Mouse (Mus musculus): ENCODE data around the gene Lalba. TPM values are rescaled to one million over a fixed set of nuclear protein-coding genes. Genes with fewer than 3 reads are reported as not detected.

Lalba gene
- total RNA-seq, 2 experiments from 2014 or later, result not detected

GRCm38 (mm10) chr15:98510438-98511385, 28.2 kb upstream of the Lalba start:
- Histone ChIP-seq H3K4me3 (peak overlapping the region; percentile 48), H3K27ac (peak overlapping the region; percentile 49; the same call in 1 of the 2 replicates)
- TF ChIP-seq CTCF (conservative IDR thresholded peaks at IDR 0.05), result peak; percentile 73
- peak; percentile 53 to 80 for DNase-seq (ENCODE audit: low spot score in 2 of 2)

DNA sequence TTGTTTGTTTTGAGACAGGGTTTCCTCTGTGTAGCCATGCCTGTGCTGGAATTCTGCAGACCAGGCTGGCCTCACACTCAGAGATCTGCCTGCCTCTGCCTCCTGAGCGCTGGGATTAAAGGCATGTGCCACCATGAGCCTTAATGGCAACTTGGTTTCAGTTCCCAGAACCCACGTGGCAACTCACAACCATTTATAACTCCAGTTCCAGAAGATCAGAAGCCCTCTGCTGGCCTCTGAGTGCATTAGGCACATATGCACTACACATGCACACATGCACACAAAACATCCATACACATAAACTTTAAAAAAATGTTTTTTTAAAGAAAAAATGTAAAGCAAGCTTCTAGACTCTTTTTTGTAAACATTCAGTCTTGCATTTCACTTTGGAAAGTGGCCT, 26.9 kb upstream of the Lalba start:
- no peak for DNase-seq (ENCODE audit: low spot score in 2 of 2)
- Histone ChIP-seq H3K27ac (no peak overlapping the region), H3K4me3 (no peak overlapping the region)
- no peak; the same call in 1 of the 2 replicates for TF ChIP-seq CTCF (conservative IDR thresholded peaks at IDR 0.05)

- Histone ChIP-seq H3K27ac (no peak overlapping the region), H3K4me3 (no peak overlapping the region)
- TF ChIP-seq CTCF (conservative IDR thresholded peaks at IDR 0.05), result no peak
- no peak for DNase-seq (ENCODE audit: low spot score in 2 of 2)
Measured at GRCm38 (mm10) chr15:98507321-98507720, 24.8 kb upstream of the Lalba start.

DNA sequence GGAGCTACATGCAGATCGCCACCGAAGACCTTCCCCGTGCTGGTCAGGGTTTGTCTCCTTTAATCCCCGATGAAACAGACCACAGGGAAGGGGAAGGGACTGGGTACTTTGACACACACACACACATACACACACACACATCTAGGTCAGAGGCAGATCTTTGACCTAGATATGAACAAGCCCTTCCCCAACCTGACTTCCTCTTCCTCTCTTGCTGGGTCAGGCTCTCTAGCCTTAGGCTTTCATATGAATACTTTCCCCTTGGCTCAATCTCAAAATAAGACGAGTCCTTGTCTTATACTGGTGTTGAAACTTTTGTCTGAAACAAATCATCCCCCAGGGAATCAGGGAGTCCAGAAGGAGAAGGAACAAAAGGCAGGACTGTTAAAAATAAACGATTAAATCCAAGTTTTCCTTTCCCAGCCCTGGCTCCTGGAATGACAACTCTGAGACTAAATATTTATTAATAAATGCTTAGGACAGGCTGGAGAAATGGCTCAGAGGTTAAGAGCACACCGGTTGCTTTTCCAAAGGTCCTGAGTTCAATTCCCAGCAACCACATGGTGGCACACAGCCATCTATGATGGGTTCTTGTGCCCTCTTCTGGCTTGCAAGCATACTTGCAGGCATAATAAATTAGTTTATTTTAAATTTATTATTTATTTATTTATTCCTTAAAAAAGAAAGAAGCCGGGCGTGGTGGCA, 23.9 kb upstream of the Lalba start:
- no peak overlapping the region for H3K4me3 ChIP-seq
- no peak for DNase-seq (ENCODE audit: low spot score in 2 of 2)
- peak; percentile 51 for TF ChIP-seq CTCF (conservative IDR thresholded peaks at IDR 0.05)
- no peak overlapping the region for H3K27ac ChIP-seq

DNA sequence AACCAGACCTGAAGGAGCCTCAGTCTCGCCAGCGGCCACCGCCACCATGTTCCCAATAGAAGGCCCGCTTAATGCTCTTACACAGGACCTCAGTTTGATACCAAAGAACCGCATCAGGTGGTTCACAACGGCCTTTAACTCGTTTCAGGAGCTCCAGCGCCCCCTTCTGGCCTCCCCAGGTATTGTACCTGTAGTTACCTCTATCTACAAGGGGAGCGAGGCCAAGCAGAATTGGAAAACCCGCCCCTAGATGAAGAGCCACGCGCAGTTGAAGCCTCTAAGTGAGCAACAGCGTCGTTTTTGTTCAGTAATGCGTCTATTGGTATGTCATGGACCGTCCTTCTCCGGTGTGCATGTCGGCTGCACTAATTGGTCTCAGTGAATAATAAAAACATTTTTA, 22.0 kb upstream of the Lalba start:
- peak in 1 of 2 experiments; percentile 71 for DNase-seq (ENCODE audit: low spot score in 2 of 2)
- Histone ChIP-seq H3K4me3 (no peak overlapping the region), H3K27ac (no peak overlapping the region)
- TF ChIP-seq CTCF (conservative IDR thresholded peaks at IDR 0.05), result peak; percentile 85

GRCm38 (mm10) chr15:98503317-98503716, 20.8 kb upstream of the Lalba start:
- no peak overlapping the region for H3K4me3 ChIP-seq
- TF ChIP-seq CTCF (conservative IDR thresholded peaks at IDR 0.05), result no peak
- DNase-seq (ENCODE audit: low spot score in 2 of 2), result no peak
- H3K27ac ChIP-seq, result no peak overlapping the region

DNA sequence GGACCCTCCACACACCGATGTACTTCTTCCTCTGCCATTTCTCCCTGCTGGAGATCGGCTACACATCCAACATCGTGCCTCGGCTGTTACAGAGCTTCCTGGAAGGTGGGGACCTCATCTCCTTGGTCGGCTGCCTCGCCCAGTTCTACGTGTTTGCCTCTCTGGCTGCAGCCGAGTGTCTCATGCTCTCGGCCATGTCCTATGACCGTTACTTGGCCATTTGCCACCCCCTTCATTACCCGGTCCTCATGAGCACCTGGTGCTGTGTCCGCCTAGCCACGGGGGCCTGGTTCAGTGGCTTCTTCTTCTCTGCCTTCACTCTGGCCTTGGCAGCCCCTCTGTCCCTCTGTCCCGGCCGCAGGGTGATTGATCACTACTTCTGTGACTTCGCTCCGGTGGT, 15.1 kb upstream of the Lalba start:
- Histone ChIP-seq H3K27ac (no peak overlapping the region), H3K4me3 (no peak overlapping the region)
- DNase-seq (ENCODE audit: low spot score in 2 of 2), result no peak
- TF ChIP-seq CTCF (conservative IDR thresholded peaks at IDR 0.05), result no peak

GRCm38 (mm10) chr15:98492102-98492501, 9.6 kb upstream of the Lalba start, which contains the start of gene Olfr279:
Gene Olfr279 (plus strand): TSS chr15:98492402.
- TF ChIP-seq CTCF (conservative IDR thresholded peaks at IDR 0.05), result no peak
- Histone ChIP-seq H3K27ac (no peak within 1 kb of the TSS), H3K4me3 (no peak within 1 kb of the TSS)
- DNase-seq (ENCODE audit: low spot score in 2 of 2), result no peak

GRCm38 (mm10) chr15:98491332-98491731, 8.8 kb upstream of the Lalba start:
- Histone ChIP-seq H3K27ac (no peak overlapping the region), H3K4me3 (no peak overlapping the region)
- TF ChIP-seq CTCF (conservative IDR thresholded peaks at IDR 0.05), result no peak
- no peak for DNase-seq (ENCODE audit: low spot score in 2 of 2)

- DNase-seq (ENCODE audit: low spot score in 2 of 2), result no peak
- H3K4me3 ChIP-seq, result no peak overlapping the region
- no peak overlapping the region for H3K27ac ChIP-seq
- no peak for TF ChIP-seq CTCF (conservative IDR thresholded peaks at IDR 0.05)
Measured at GRCm38 (mm10) chr15:98486433-98487021, 4.0 kb upstream of the Lalba start.

- peak overlapping the region; percentile 36; the same call in 1 of the 2 replicates for H3K27ac ChIP-seq
- DNase-seq (ENCODE audit: low spot score in 2 of 2), result no peak
- H3K4me3 ChIP-seq, result no peak overlapping the region
- no peak for TF ChIP-seq CTCF (conservative IDR thresholded peaks at IDR 0.05)
Measured at GRCm38 (mm10) chr15:98483907-98484886, 1.7 kb upstream of the Lalba start.

DNA sequence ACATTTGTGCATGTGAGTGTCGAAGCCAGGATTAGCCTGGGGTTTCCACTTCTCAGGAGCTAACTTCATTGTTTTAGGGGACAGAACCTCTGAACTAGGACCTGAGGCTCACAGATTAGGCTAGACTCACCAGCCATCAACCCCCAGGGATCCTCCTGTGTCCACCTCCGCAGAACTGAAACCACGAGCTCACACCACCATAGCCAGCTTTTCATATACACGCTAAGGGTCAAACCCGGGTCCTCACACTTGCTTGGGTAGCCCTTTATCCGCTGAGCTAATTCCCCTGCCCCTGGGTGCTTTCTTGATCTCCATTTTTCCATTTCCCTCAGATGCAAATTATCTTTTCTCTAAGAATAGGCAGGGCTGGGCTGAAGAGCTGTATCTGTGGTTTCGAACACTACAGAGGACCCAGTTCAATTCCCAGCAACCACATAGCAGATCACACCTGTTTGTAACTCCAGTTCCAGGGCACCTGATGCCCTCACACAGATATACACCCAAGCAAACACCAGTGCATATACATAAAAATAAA, 2.9 kb downstream of the Lalba start:
- DNase-seq (ENCODE audit: low spot score in 2 of 2), result no peak
- TF ChIP-seq CTCF (conservative IDR thresholded peaks at IDR 0.05), result no peak
- H3K4me3 ChIP-seq, result no peak overlapping the region
- no peak overlapping the region for H3K27ac ChIP-seq
